Mouse (Mus musculus): ENCODE data around the gene Pigf. TPM values are rescaled to one million over a fixed set of nuclear protein-coding genes. Genes with fewer than 3 reads are reported as not detected.

Gene Pigf
- polyA plus RNA-seq, 1 experiment from 2014 or later, result 30.5 TPM

DNA sequence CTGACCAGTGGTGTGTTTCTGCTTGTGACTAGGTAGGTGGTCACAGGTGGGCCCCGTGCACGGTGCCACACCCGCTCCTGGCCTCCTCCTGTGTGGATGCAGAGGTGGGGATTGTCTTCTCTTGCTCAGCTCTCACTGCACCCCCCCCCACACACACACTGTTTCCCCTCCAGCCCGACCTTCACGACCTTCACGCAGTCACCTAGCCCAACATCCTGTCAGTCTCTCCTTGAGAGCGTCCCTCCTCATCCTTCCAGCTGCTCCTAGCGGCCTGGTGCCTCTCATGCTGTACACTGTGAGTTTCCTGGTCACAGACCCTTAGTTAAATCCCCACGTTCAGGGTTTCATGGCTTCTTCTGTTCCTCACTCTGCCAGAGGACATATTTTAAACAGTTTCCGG, 48.8 kb downstream of the Pigf start:
- H3K4me2 ChIP-seq (ENCODE audit: low read depth, low read length), result no peak overlapping the region
- H3K27me3 ChIP-seq (ENCODE audit: control insufficient read depth, insufficient read depth, low read depth, low read length), result no peaks in the 10 kb centered on the region
- H3K9ac ChIP-seq (ENCODE audit: low read length), result no peak overlapping the region
- H3K27ac ChIP-seq (ENCODE audit: low read length), result no peak overlapping the region
- H3K4me3 ChIP-seq (ENCODE audit: low read length), result no peak overlapping the region
- WGBS, result 61% methylated on average over 10 of the region's 10 CpGs
- no peaks in the 10 kb centered on the region for H3K4me1 ChIP-seq (replicated peaks; ENCODE audit: control insufficient read depth, insufficient read depth, low read length)
- H3K9me3 ChIP-seq (ENCODE audit: control insufficient read depth, low read length), result no peaks in the 10 kb centered on the region
- no peak for ATAC-seq (ENCODE audit: low read depth)
- no peaks in the 10 kb centered on the region; the same call in 1 of the 2 replicates for H3K36me3 ChIP-seq (ENCODE audit: control insufficient read depth, insufficient read depth, low read length)

DNA sequence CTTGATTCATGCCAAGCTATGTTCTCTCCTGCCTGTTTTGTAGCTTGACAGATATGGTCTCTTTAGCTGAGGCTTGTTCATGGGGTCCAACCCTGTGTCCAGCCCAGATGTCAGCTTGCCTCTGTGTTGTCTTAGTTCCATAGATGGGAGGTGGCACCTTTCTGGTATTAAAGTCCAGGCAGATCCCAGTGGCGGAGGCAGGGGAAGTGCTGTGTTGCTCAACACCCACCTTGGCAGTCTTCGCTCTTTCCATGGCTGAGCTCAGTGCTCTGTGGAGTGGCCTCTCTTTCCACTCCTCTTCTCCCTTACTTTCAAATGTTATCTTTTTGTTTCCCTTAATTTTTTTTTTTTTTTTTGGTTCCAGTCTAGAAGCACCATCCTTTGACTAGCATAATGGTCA, 52.1 kb downstream of the Pigf start:
- H3K9ac ChIP-seq (ENCODE audit: low read length), result no peak overlapping the region
- H3K27ac ChIP-seq (ENCODE audit: low read length), result no peak overlapping the region
- ATAC-seq (ENCODE audit: low read depth), result no peak
- 90% methylated on average over 2 of the region's 2 CpGs for WGBS
- H3K4me2 ChIP-seq (ENCODE audit: low read depth, low read length), result no peak overlapping the region
- H3K27me3 ChIP-seq (ENCODE audit: control insufficient read depth, insufficient read depth, low read depth, low read length), result no peaks in the 10 kb centered on the region
- no peak overlapping the region for H3K4me3 ChIP-seq (ENCODE audit: low read length)
- no peaks in the 10 kb centered on the region; the same call in 1 of the 2 replicates for H3K36me3 ChIP-seq (ENCODE audit: control insufficient read depth, insufficient read depth, low read length)
- no peaks in the 10 kb centered on the region for H3K9me3 ChIP-seq (ENCODE audit: control insufficient read depth, low read length)
- H3K4me1 ChIP-seq (replicated peaks; ENCODE audit: control insufficient read depth, insufficient read depth, low read length), result no peaks in the 10 kb centered on the region

DNA sequence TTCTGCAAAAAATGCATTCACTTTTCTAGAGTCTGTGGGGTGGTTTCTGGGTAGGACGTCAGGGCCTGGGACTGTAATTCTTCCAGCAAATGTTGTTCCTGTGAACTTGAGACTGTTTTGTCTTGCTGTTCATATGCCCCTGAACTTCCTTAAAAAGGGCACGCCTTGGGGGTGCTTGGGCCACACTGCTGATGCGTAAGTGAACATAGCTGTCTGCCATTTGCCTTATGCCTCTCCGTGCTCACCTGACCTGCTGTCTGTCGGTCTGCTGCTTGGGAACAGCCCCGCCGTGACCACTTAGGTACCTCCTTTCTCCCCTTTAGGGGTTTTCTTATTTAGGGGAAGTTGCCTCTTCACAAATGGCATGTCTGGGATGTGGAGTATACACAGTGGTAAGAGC, 53.3 kb downstream of the Pigf start:
- Histone ChIP-seq H3K27ac (ENCODE audit: low read length) (no peak overlapping the region), H3K36me3 (ENCODE audit: control insufficient read depth, insufficient read depth, low read length) (no peaks in the 10 kb centered on the region; the same call in 1 of the 2 replicates), H3K9me3 (ENCODE audit: control insufficient read depth, low read length) (no peaks in the 10 kb centered on the region), H3K4me3 (ENCODE audit: low read length) (no peak overlapping the region), H3K4me2 (ENCODE audit: low read depth, low read length) (no peak overlapping the region), H3K9ac (ENCODE audit: low read length) (no peak overlapping the region), H3K4me1 (replicated peaks; ENCODE audit: control insufficient read depth, insufficient read depth, low read length) (no peaks in the 10 kb centered on the region), H3K27me3 (ENCODE audit: control insufficient read depth, insufficient read depth, low read depth, low read length) (no peaks in the 10 kb centered on the region)
- no peak for ATAC-seq (ENCODE audit: low read depth)
- 92% methylated on average over 7 of the region's 7 CpGs for WGBS

DNA sequence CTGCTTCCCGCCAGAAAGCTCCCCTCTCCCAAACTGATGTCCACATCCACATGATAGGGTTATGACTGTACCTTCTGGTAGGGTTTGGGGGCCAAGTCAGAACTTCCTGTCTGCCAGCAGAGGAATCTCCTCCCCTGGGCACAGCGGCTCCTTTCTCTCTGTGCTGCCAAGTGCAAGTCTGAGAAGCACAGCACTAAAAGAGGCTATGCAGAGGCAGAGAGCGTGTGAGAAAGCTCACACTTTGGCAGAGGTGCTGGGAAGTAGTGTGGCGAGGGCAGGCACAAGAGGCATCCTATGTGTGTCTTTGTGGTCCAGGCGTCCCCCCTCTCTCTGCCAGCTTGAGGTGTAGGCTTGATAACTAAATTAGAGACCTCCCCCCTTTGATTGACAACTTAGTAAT, 54.2 kb downstream of the Pigf start:
- WGBS, result 81% methylated on average over 5 of the region's 5 CpGs
- no peak for ATAC-seq (ENCODE audit: low read depth)

DNA sequence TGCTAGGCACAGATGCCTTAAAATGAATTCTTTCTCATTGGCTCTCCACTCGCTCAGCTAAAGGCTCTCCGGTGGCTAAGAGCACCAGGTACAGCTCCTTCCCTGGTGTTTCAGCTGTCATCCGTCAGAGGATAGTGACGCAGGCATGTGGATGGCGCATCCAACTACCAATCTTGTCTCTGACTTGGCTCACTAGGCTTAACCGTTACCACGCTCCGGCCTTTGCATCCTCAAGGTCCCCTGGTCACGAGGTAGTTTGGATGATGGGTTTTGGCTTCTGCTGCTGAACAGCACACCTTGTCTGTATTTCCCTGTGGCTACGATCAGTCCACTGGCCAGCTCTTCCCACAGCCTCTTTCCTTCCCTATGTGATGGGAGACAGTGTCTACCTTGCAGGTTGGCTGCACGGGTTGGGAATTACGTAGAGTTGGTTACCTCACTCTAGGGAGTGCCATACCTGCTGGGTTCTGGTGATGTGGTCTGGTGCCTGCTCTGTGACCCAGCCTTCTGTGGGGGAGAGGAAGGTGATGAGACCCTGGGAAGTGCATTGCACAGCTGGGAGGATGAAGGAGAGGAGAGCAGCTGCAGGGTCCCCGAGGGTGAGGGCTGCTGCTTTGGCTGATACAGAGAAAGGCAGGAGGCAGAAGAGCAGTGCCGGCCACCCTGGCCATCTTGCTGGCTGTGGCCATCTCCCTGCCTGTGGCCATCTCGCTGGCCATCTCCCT, 55.0 kb downstream of the Pigf start:
- 88% methylated on average over 15 of the region's 15 CpGs for WGBS
- no peak overlapping the region for H3K27ac ChIP-seq (ENCODE audit: low read length)
- H3K9ac ChIP-seq (ENCODE audit: low read length), result no peak overlapping the region
- peaks cover 3% of the 10 kb centered on the region for H3K4me1 ChIP-seq (replicated peaks; ENCODE audit: control insufficient read depth, insufficient read depth, low read length)
- H3K9me3 ChIP-seq (ENCODE audit: control insufficient read depth, low read length), result no peaks in the 10 kb centered on the region
- H3K4me2 ChIP-seq (ENCODE audit: low read depth, low read length), result no peak overlapping the region
- H3K4me3 ChIP-seq (ENCODE audit: low read length), result no peak overlapping the region
- ATAC-seq (ENCODE audit: low read depth), result no peak
- no peaks in the 10 kb centered on the region for H3K27me3 ChIP-seq (ENCODE audit: control insufficient read depth, insufficient read depth, low read depth, low read length)
- no peaks in the 10 kb centered on the region; the same call in 1 of the 2 replicates for H3K36me3 ChIP-seq (ENCODE audit: control insufficient read depth, insufficient read depth, low read length)

More for the DNA sequence above, 54.2 kb downstream of the Pigf start:
- Histone ChIP-seq H3K27ac (ENCODE audit: low read length) (no peak overlapping the region), H3K4me3 (ENCODE audit: low read length) (no peak overlapping the region), H3K4me2 (ENCODE audit: low read depth, low read length) (no peak overlapping the region), H3K36me3 (ENCODE audit: control insufficient read depth, insufficient read depth, low read length) (no peaks in the 10 kb centered on the region; the same call in 1 of the 2 replicates), H3K9me3 (ENCODE audit: control insufficient read depth, low read length) (no peaks in the 10 kb centered on the region), H3K9ac (ENCODE audit: low read length) (no peak overlapping the region), H3K27me3 (ENCODE audit: control insufficient read depth, insufficient read depth, low read depth, low read length) (no peaks in the 10 kb centered on the region), H3K4me1 (replicated peaks; ENCODE audit: control insufficient read depth, insufficient read depth, low read length) (peaks cover 2% of the 10 kb centered on the region; the same call in 1 of the 2 replicates)

DNA sequence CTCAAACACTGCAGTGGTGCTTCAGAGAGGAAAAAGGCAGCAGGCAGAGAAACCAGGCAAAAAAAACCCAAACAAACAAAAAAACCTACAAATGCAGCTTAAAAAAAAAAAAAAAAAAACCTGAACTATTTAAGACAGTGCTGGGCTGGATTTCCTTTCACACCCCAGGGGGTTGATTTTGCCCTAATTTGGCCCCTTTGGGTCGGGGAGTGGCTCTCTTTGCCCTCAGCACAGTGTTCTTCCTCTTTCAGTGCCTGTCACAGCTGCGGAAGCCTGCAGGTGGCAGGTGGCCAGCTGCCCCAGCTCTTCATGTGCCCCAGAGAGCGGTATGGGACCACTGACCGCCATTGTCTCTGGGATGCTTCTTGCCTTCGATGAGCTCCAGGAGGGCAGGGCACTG, 55.6 kb downstream of the Pigf start:
- Histone ChIP-seq H3K4me3 (ENCODE audit: low read length) (no peak overlapping the region), H3K36me3 (ENCODE audit: control insufficient read depth, insufficient read depth, low read length) (no peaks in the 10 kb centered on the region; the same call in 1 of the 2 replicates), H3K27ac (ENCODE audit: low read length) (no peak overlapping the region), H3K9ac (ENCODE audit: low read length) (no peak overlapping the region), H3K9me3 (ENCODE audit: control insufficient read depth, low read length) (no peaks in the 10 kb centered on the region), H3K4me1 (replicated peaks; ENCODE audit: control insufficient read depth, insufficient read depth, low read length) (peaks cover 9% of the 10 kb centered on the region), H3K27me3 (ENCODE audit: control insufficient read depth, insufficient read depth, low read depth, low read length) (no peaks in the 10 kb centered on the region), H3K4me2 (ENCODE audit: low read depth, low read length) (no peak overlapping the region)
- 63% methylated on average over 5 of the region's 5 CpGs for WGBS
- no peak for ATAC-seq (ENCODE audit: low read depth)

DNA sequence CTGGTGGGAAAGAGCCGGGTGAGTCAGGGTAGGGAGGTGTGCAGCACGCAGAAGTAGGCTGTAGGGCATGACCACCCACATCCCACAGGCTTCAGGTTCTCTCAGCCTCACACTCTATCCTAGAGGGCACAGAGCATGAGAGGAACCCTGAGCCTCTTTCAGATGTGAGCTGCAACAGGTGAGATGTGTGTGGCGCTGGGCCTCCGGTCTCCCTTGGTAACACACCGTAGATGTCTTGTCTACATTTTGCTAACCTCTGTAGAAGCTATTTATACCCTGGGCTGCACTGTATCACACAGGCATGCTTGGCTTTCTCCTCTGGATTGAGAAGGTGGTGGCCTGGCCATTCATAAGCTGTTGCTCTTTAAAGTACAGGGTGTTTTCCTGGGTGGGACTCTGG, 56.6 kb downstream of the Pigf start:
- H3K27ac ChIP-seq (ENCODE audit: low read length), result no peak overlapping the region
- 85% methylated on average over 5 of the region's 5 CpGs for WGBS
- H3K36me3 ChIP-seq (ENCODE audit: control insufficient read depth, insufficient read depth, low read length), result no peaks in the 10 kb centered on the region; the same call in 1 of the 2 replicates

DNA sequence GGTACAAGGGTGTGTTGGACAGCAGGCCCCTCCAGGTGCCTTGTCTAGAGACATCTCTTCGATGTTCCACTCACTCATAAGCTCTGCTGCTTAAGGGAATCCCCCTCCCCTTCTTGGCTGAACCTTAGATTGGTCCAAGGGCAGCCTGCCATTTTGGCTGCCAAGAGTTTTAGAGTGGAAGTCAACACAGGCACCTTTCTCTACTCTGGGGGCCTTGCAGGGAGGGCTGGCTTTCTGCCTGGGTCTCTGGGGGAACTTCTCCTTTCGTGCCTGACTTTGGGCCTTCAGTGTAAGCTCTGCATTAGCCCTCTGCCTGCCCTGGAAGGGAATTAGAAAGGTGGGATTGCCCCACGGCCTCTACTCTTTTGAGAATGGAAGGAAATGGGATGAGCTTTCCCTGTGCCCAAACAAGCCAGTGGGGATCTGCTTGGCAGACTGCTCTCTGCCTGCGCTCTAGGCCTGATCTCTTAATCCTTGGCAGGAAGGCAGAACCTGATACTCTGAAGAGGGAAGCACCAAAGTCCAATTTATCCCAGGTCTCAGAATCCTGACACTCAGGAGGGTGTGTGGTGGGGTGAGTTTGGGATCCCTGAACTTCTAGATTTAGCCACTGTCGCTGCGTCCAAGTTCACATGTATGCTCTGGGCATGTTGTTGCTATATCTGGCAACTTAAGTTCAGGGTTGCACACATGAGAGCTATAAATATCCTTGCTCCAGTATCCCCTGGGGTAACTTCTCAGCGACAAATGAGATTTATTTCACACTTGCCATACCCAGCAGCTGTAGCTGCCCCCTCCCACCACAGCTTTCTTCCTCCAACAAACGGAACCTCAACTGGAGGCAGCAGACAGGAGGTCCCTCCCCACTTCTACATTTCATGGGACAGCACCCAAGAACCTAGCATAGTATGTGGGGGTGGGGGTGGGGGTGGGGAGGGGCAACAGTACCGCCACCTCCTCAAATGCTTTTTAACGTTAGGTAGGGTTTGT, 57.4 kb downstream of the Pigf start:
- no peaks in the 10 kb centered on the region; the same call in 1 of the 2 replicates for H3K36me3 ChIP-seq (ENCODE audit: control insufficient read depth, insufficient read depth, low read length)
- H3K4me1 ChIP-seq (replicated peaks; ENCODE audit: control insufficient read depth, insufficient read depth, low read length), result peaks cover 14% of the 10 kb centered on the region
- 80% methylated on average over 10 of the region's 10 CpGs for WGBS
- no peak overlapping the region for H3K4me2 ChIP-seq (ENCODE audit: low read depth, low read length)
- no peak overlapping the region for H3K27ac ChIP-seq (ENCODE audit: low read length)
- H3K9me3 ChIP-seq (ENCODE audit: control insufficient read depth, low read length), result no peaks in the 10 kb centered on the region
- H3K27me3 ChIP-seq (ENCODE audit: control insufficient read depth, insufficient read depth, low read depth, low read length), result no peaks in the 10 kb centered on the region
- no peak overlapping the region for H3K4me3 ChIP-seq (ENCODE audit: low read length)
- ATAC-seq (ENCODE audit: low read depth), result no peak
- no peak overlapping the region for H3K9ac ChIP-seq (ENCODE audit: low read length)

More for the DNA sequence above, 56.6 kb downstream of the Pigf start:
- no peak for ATAC-seq (ENCODE audit: low read depth)
- Histone ChIP-seq H3K4me1 (replicated peaks; ENCODE audit: control insufficient read depth, insufficient read depth, low read length) (peaks cover 14% of the 10 kb centered on the region), H3K9me3 (ENCODE audit: control insufficient read depth, low read length) (no peaks in the 10 kb centered on the region), H3K27me3 (ENCODE audit: control insufficient read depth, insufficient read depth, low read depth, low read length) (no peaks in the 10 kb centered on the region), H3K4me3 (ENCODE audit: low read length) (no peak overlapping the region), H3K9ac (ENCODE audit: low read length) (no peak overlapping the region), H3K4me2 (ENCODE audit: low read depth, low read length) (no peak overlapping the region)

DNA sequence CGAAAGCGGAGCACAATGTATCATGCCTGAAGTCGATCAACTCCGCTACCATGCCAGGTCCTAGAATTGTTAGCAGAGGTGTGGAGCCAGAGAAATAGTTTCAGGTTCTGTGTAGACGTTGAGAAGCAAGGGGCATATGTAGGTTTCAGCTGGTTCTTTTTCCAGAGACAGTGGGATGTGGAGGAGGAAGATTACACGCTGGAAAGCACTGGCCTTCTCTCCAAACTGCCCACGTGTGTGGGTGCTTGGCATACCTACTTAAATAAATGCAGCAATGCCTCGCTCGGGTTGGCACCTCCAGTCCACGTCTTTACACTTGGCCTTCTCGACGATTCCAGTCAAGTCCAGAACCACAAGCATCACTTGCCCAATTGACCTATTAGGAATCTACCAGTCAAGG, 58.2 kb downstream of the Pigf start:
- no peaks in the 10 kb centered on the region for H3K9me3 ChIP-seq (ENCODE audit: control insufficient read depth, low read length)
- H3K4me2 ChIP-seq (ENCODE audit: low read depth, low read length), result no peak overlapping the region
- H3K4me1 ChIP-seq (replicated peaks; ENCODE audit: control insufficient read depth, insufficient read depth, low read length), result peaks cover 17% of the 10 kb centered on the region
- no peak overlapping the region for H3K4me3 ChIP-seq (ENCODE audit: low read length)
- H3K27ac ChIP-seq (ENCODE audit: low read length), result no peak overlapping the region
- no peak overlapping the region for H3K9ac ChIP-seq (ENCODE audit: low read length)
- H3K36me3 ChIP-seq (ENCODE audit: control insufficient read depth, insufficient read depth, low read length), result no peaks in the 10 kb centered on the region; the same call in 1 of the 2 replicates
- 89% methylated on average over 12 of the region's 12 CpGs for WGBS
- H3K27me3 ChIP-seq (ENCODE audit: control insufficient read depth, insufficient read depth, low read depth, low read length), result no peaks in the 10 kb centered on the region
- ATAC-seq (ENCODE audit: low read depth), result no peak

All from lung, embryonic 16.5 days (tissue).